Mouse (Mus musculus): ENCODE data around the gene Fgf3. TPM values are rescaled to one million over a fixed set of nuclear protein-coding genes. Genes with fewer than 3 reads are reported as not detected.

Gene Fgf3
- polyA plus RNA-seq, 1 experiment from 2014 or later = 13.1 TPM

- no peak overlapping the region for H3K27ac ChIP-seq (ENCODE audit: low read depth, low read length)
- WGBS = 3% methylated on average over 11 of the region's 11 CpGs
These were observed 25.3 kb downstream of the Fgf3 start for GRCm38 (mm10) chr7:144863196-144863595.

GRCm38 (mm10) chr7:144864160-144864670 is 26.3 kb downstream of the Fgf3 start:
- H3K9me3 ChIP-seq (ENCODE audit: control insufficient read depth, low read length) = no peaks in the 10 kb centered on the region

More at GRCm38 (mm10) chr7:144863196-144863595, 25.3 kb downstream of the Fgf3 start:
- ATAC-seq = no peak
- Histone ChIP-seq H3K9ac (ENCODE audit: low read depth, low read length) (no peak overlapping the region), H3K27me3 (replicated peaks; ENCODE audit: control insufficient read depth, insufficient read depth, low read length) (peaks cover 51% of the 10 kb centered on the region), H3K4me3 (ENCODE audit: low read length) (no peak overlapping the region), H3K9me3 (ENCODE audit: control insufficient read depth, low read length) (no peaks in the 10 kb centered on the region), H3K36me3 (ENCODE audit: control insufficient read depth, insufficient read depth, low read length) (no peaks in the 10 kb centered on the region), H3K4me2 (ENCODE audit: low read length) (no peak overlapping the region), H3K4me1 (ENCODE audit: control insufficient read depth, insufficient read depth, low read depth, low read length) (peaks cover 13% of the 10 kb centered on the region)

GRCm38 (mm10) chr7:144867161-144867560 is 29.3 kb downstream of the Fgf3 start:
- Histone ChIP-seq H3K9me3 (ENCODE audit: control insufficient read depth, low read length) (no peaks in the 10 kb centered on the region), H3K4me1 (ENCODE audit: control insufficient read depth, insufficient read depth, low read depth, low read length) (no peaks in the 10 kb centered on the region), H3K4me3 (ENCODE audit: low read length) (no peak overlapping the region), H3K36me3 (ENCODE audit: control insufficient read depth, insufficient read depth, low read length) (no peaks in the 10 kb centered on the region), H3K27ac (ENCODE audit: low read depth, low read length) (no peak overlapping the region), H3K27me3 (replicated peaks; ENCODE audit: control insufficient read depth, insufficient read depth, low read length) (peaks cover 25% of the 10 kb centered on the region), H3K9ac (ENCODE audit: low read depth, low read length) (no peak overlapping the region), H3K4me2 (ENCODE audit: low read length) (no peak overlapping the region)
- no peak for ATAC-seq
- WGBS = 78% methylated on average over 4 of the region's 4 CpGs

More at GRCm38 (mm10) chr7:144864160-144864670, 26.3 kb downstream of the Fgf3 start:
- Histone ChIP-seq H3K4me3 (ENCODE audit: low read length) (no peak overlapping the region), H3K27me3 (replicated peaks; ENCODE audit: control insufficient read depth, insufficient read depth, low read length) (peaks cover 51% of the 10 kb centered on the region), H3K4me2 (ENCODE audit: low read length) (no peak overlapping the region), H3K9ac (ENCODE audit: low read depth, low read length) (no peak overlapping the region), H3K27ac (ENCODE audit: low read depth, low read length) (no peak overlapping the region), H3K4me1 (ENCODE audit: control insufficient read depth, insufficient read depth, low read depth, low read length) (peaks cover 13% of the 10 kb centered on the region), H3K36me3 (ENCODE audit: control insufficient read depth, insufficient read depth, low read length) (no peaks in the 10 kb centered on the region)
- ATAC-seq = no peak
- 48% methylated on average over 3 of the region's 3 CpGs for WGBS

- H3K4me3 ChIP-seq (ENCODE audit: low read length) = no peak overlapping the region
- 78% methylated on average over 8 of the region's 8 CpGs for WGBS
- H3K9me3 ChIP-seq (ENCODE audit: control insufficient read depth, low read length) = no peaks in the 10 kb centered on the region
- H3K36me3 ChIP-seq (ENCODE audit: control insufficient read depth, insufficient read depth, low read length) = no peaks in the 10 kb centered on the region
- H3K27me3 ChIP-seq (replicated peaks; ENCODE audit: control insufficient read depth, insufficient read depth, low read length) = peaks cover 25% of the 10 kb centered on the region
- ATAC-seq = no peak
- no peak overlapping the region for H3K9ac ChIP-seq (ENCODE audit: low read depth, low read length)
- no peaks in the 10 kb centered on the region for H3K4me1 ChIP-seq (ENCODE audit: control insufficient read depth, insufficient read depth, low read depth, low read length)
- no peak overlapping the region for H3K27ac ChIP-seq (ENCODE audit: low read depth, low read length)
- H3K4me2 ChIP-seq (ENCODE audit: low read length) = no peak overlapping the region
These were observed 29.7 kb downstream of the Fgf3 start for GRCm38 (mm10) chr7:144867602-144868001.

- WGBS = 79% methylated on average over 4 of the region's 4 CpGs
- no peak for ATAC-seq
- Histone ChIP-seq H3K27me3 (replicated peaks; ENCODE audit: control insufficient read depth, insufficient read depth, low read length) (no peaks in the 10 kb centered on the region), H3K36me3 (ENCODE audit: control insufficient read depth, insufficient read depth, low read length) (no peaks in the 10 kb centered on the region), H3K27ac (ENCODE audit: low read depth, low read length) (no peak overlapping the region), H3K4me2 (ENCODE audit: low read length) (no peak overlapping the region), H3K4me3 (ENCODE audit: low read length) (no peak overlapping the region), H3K9me3 (ENCODE audit: control insufficient read depth, low read length) (no peaks in the 10 kb centered on the region), H3K9ac (ENCODE audit: low read depth, low read length) (no peak overlapping the region), H3K4me1 (ENCODE audit: control insufficient read depth, insufficient read depth, low read depth, low read length) (no peaks in the 10 kb centered on the region)
These were observed 34.5 kb downstream of the Fgf3 start for GRCm38 (mm10) chr7:144872420-144872819.

- no peak overlapping the region for H3K4me3 ChIP-seq (ENCODE audit: low read length)
- H3K9me3 ChIP-seq (ENCODE audit: control insufficient read depth, low read length) = no peaks in the 10 kb centered on the region
- ATAC-seq = no peak
- H3K27me3 ChIP-seq (replicated peaks; ENCODE audit: control insufficient read depth, insufficient read depth, low read length) = no peaks in the 10 kb centered on the region
- H3K27ac ChIP-seq (ENCODE audit: low read depth, low read length) = no peak overlapping the region
- no peaks in the 10 kb centered on the region for H3K36me3 ChIP-seq (ENCODE audit: control insufficient read depth, insufficient read depth, low read length)
- WGBS = 70% methylated on average over 4 of the region's 4 CpGs
- H3K4me1 ChIP-seq (ENCODE audit: control insufficient read depth, insufficient read depth, low read depth, low read length) = no peaks in the 10 kb centered on the region
- no peak overlapping the region for H3K9ac ChIP-seq (ENCODE audit: low read depth, low read length)
- H3K4me2 ChIP-seq (ENCODE audit: low read length) = no peak overlapping the region
These were observed 35.3 kb downstream of the Fgf3 start for GRCm38 (mm10) chr7:144873160-144873559.

- no peak for ATAC-seq
- WGBS = 85% methylated on average over 4 of the region's 4 CpGs
- H3K27me3 ChIP-seq (replicated peaks; ENCODE audit: control insufficient read depth, insufficient read depth, low read length) = no peaks in the 10 kb centered on the region
These were observed 36.3 kb downstream of the Fgf3 start for GRCm38 (mm10) chr7:144874226-144874625.

GRCm38 (mm10) chr7:144878401-144878800 is 40.5 kb downstream of the Fgf3 start:
- Histone ChIP-seq H3K4me2 (ENCODE audit: low read length) (no peak overlapping the region), H3K9ac (ENCODE audit: low read depth, low read length) (no peak overlapping the region), H3K4me1 (ENCODE audit: control insufficient read depth, insufficient read depth, low read depth, low read length) (no peaks in the 10 kb centered on the region), H3K27me3 (replicated peaks; ENCODE audit: control insufficient read depth, insufficient read depth, low read length) (no peaks in the 10 kb centered on the region), H3K36me3 (ENCODE audit: control insufficient read depth, insufficient read depth, low read length) (no peaks in the 10 kb centered on the region), H3K4me3 (ENCODE audit: low read length) (no peak overlapping the region), H3K27ac (ENCODE audit: low read depth, low read length) (no peak overlapping the region), H3K9me3 (ENCODE audit: control insufficient read depth, low read length) (no peaks in the 10 kb centered on the region)
- WGBS = 94% methylated on average over 1 of the region's 1 CpGs
- no peak for ATAC-seq

More at GRCm38 (mm10) chr7:144874226-144874625, 36.3 kb downstream of the Fgf3 start:
- H3K36me3 ChIP-seq (ENCODE audit: control insufficient read depth, insufficient read depth, low read length) = no peaks in the 10 kb centered on the region
- no peak overlapping the region for H3K4me3 ChIP-seq (ENCODE audit: low read length)
- H3K4me2 ChIP-seq (ENCODE audit: low read length) = no peak overlapping the region
- H3K27ac ChIP-seq (ENCODE audit: low read depth, low read length) = no peak overlapping the region
- H3K4me1 ChIP-seq (ENCODE audit: control insufficient read depth, insufficient read depth, low read depth, low read length) = no peaks in the 10 kb centered on the region
- no peak overlapping the region for H3K9ac ChIP-seq (ENCODE audit: low read depth, low read length)
- no peaks in the 10 kb centered on the region for H3K9me3 ChIP-seq (ENCODE audit: control insufficient read depth, low read length)

- ATAC-seq = no peak
- Histone ChIP-seq H3K4me3 (ENCODE audit: low read length) (no peak overlapping the region), H3K27ac (ENCODE audit: low read depth, low read length) (no peak overlapping the region), H3K9me3 (ENCODE audit: control insufficient read depth, low read length) (no peaks in the 10 kb centered on the region), H3K9ac (ENCODE audit: low read depth, low read length) (no peak overlapping the region), H3K4me2 (ENCODE audit: low read length) (no peak overlapping the region), H3K27me3 (replicated peaks; ENCODE audit: control insufficient read depth, insufficient read depth, low read length) (no peaks in the 10 kb centered on the region), H3K36me3 (ENCODE audit: control insufficient read depth, insufficient read depth, low read length) (no peaks in the 10 kb centered on the region), H3K4me1 (ENCODE audit: control insufficient read depth, insufficient read depth, low read depth, low read length) (no peaks in the 10 kb centered on the region)
- WGBS = 40% methylated on average over 2 of the region's 2 CpGs
These were observed 45.2 kb downstream of the Fgf3 start for GRCm38 (mm10) chr7:144883106-144883505.

- WGBS = 93% methylated on average over 2 of the region's 2 CpGs
- Histone ChIP-seq H3K4me3 (ENCODE audit: low read length) (no peak overlapping the region), H3K9me3 (ENCODE audit: control insufficient read depth, low read length) (no peaks in the 10 kb centered on the region), H3K36me3 (ENCODE audit: control insufficient read depth, insufficient read depth, low read length) (no peaks in the 10 kb centered on the region), H3K4me2 (ENCODE audit: low read length) (no peak overlapping the region), H3K9ac (ENCODE audit: low read depth, low read length) (no peak overlapping the region), H3K27me3 (replicated peaks; ENCODE audit: control insufficient read depth, insufficient read depth, low read length) (no peaks in the 10 kb centered on the region; the same call in 1 of the 2 replicates), H3K4me1 (ENCODE audit: control insufficient read depth, insufficient read depth, low read depth, low read length) (no peaks in the 10 kb centered on the region), H3K27ac (ENCODE audit: low read depth, low read length) (no peak overlapping the region)
- no peak for ATAC-seq
These were observed 49.8 kb downstream of the Fgf3 start for GRCm38 (mm10) chr7:144887672-144888071.

All from hindbrain, embryonic 16.5 days (tissue).